Mouse (Mus musculus): ENCODE measurements around the gene Bco2. TPM values are rescaled to one million over a fixed set of nuclear protein-coding genes. Genes with fewer than 3 reads are reported as not detected.
A peak's percentile ranks its signal among the peaks of the same experiment; 100 is the strongest.

Bco2 gene
- polyA plus RNA-seq, 1 experiment from 2014 or later: 0.15 TPM

DNA sequence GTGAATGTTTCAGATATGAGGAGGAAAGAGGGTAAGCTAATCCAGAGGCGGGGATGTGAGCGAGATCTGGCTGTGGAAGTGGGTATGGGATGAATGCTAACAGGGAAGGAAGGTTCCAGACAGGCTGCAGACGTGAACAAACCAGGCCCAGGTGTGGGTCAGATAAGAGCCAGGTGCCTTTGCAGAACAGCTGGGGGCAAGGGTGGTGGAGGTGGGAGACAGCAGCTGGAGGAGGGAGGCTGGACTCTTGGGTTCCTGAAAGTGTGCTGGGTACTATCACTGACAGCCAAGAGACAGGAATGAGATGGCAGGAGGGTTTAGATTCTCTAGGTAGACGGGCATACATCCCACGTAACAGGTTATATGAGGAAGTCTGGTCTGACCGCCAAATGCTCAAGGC is 57.9 kb downstream of the Bco2 start:
- peaks cover 12% of the 10 kb centered on the region for H3K4me1 ChIP-seq (ENCODE audit: control insufficient read depth, insufficient read depth, low read length)
- H3K27ac ChIP-seq (replicated peaks; ENCODE audit: low read depth, low read length): no peak overlapping the region
- no peak overlapping the region for H3K4me2 ChIP-seq (ENCODE audit: low read depth, low read length)
- H3K36me3 ChIP-seq (ENCODE audit: control insufficient read depth, insufficient read depth, low read length): no peaks in the 10 kb centered on the region
- no peak overlapping the region for H3K9ac ChIP-seq (ENCODE audit: low read depth, low read length)
- no peak for ATAC-seq (ENCODE audit: low read depth)
- DNase-seq (ENCODE audit: low spot score): no peak
- WGBS: 55% methylated on average over 6 of the region's 6 CpGs
- no peaks in the 10 kb centered on the region for H3K27me3 ChIP-seq (replicated peaks; ENCODE audit: control insufficient read depth, insufficient read depth, low read length)
- H3K4me3 ChIP-seq (ENCODE audit: low read depth, low read length): no peak overlapping the region
- no peaks in the 10 kb centered on the region for H3K9me3 ChIP-seq (ENCODE audit: control insufficient read depth, low read length)

DNA sequence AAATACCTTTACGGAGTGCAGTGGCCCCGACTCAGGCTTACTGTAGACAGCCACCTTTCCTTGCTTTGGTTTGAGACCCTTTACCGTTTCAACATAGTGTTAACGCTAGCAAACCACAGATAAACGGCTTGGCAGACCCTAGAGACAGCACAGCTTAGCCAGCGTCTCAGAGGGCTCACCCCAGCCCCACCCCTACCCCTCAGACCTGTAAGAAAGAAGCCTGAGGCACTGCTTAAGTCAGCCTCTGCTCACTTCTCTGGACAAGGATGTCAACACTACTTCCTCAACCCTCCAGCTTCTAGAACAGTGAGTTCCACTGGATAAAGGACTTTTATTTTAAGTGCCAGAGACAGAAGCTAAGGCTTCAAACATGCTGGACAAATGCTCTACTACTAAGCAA is 58.4 kb downstream of the Bco2 start:
- no peak overlapping the region for H3K4me2 ChIP-seq (ENCODE audit: low read depth, low read length)
- WGBS: 14% methylated on average over 6 of the region's 6 CpGs
- DNase-seq (ENCODE audit: low spot score) (no peak), ATAC-seq (ENCODE audit: low read depth) (no peak)
- H3K27me3 ChIP-seq (replicated peaks; ENCODE audit: control insufficient read depth, insufficient read depth, low read length): no peaks in the 10 kb centered on the region
- peaks cover 12% of the 10 kb centered on the region for H3K4me1 ChIP-seq (ENCODE audit: control insufficient read depth, insufficient read depth, low read length)
- no peak overlapping the region for H3K27ac ChIP-seq (replicated peaks; ENCODE audit: low read depth, low read length)
- no peak overlapping the region for H3K4me3 ChIP-seq (ENCODE audit: low read depth, low read length)
- H3K36me3 ChIP-seq (ENCODE audit: control insufficient read depth, insufficient read depth, low read length): no peaks in the 10 kb centered on the region
- no peaks in the 10 kb centered on the region for H3K9me3 ChIP-seq (ENCODE audit: control insufficient read depth, low read length)
- H3K9ac ChIP-seq (ENCODE audit: low read depth, low read length): no peak overlapping the region

DNA sequence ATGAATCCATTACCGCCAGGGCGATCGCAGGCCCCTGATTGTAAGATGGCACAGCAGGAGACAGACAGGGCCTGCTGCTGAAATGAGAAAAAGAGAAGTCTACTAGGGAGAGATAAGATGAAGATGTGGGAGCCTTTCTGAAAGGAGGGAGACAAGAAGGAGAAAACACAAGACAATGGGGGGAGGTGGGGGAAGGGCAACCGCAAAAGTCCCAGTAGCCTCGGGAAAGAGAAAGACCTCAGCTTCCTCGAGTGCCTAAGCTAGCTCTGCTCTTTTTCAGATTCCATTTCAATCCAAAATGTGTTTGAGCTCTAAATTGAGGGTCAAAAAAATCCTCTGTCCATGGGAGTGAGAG is 58.9 kb downstream of the Bco2 start:
- Histone ChIP-seq H3K9me3 (ENCODE audit: control insufficient read depth, low read length) (no peaks in the 10 kb centered on the region), H3K27me3 (replicated peaks; ENCODE audit: control insufficient read depth, insufficient read depth, low read length) (no peaks in the 10 kb centered on the region), H3K4me3 (ENCODE audit: low read depth, low read length) (no peak overlapping the region), H3K27ac (replicated peaks; ENCODE audit: low read depth, low read length) (no peak overlapping the region), H3K4me1 (ENCODE audit: control insufficient read depth, insufficient read depth, low read length) (peaks cover 12% of the 10 kb centered on the region), H3K4me2 (ENCODE audit: low read depth, low read length) (no peak overlapping the region), H3K36me3 (ENCODE audit: control insufficient read depth, insufficient read depth, low read length) (no peaks in the 10 kb centered on the region), H3K9ac (ENCODE audit: low read depth, low read length) (no peak overlapping the region)
- 34% methylated on average over 6 of the region's 6 CpGs for WGBS
- ATAC-seq (ENCODE audit: low read depth) (peak; percentile 22; the same call in 1 of the 2 replicates), DNase-seq (ENCODE audit: low spot score) (no peak)

DNA sequence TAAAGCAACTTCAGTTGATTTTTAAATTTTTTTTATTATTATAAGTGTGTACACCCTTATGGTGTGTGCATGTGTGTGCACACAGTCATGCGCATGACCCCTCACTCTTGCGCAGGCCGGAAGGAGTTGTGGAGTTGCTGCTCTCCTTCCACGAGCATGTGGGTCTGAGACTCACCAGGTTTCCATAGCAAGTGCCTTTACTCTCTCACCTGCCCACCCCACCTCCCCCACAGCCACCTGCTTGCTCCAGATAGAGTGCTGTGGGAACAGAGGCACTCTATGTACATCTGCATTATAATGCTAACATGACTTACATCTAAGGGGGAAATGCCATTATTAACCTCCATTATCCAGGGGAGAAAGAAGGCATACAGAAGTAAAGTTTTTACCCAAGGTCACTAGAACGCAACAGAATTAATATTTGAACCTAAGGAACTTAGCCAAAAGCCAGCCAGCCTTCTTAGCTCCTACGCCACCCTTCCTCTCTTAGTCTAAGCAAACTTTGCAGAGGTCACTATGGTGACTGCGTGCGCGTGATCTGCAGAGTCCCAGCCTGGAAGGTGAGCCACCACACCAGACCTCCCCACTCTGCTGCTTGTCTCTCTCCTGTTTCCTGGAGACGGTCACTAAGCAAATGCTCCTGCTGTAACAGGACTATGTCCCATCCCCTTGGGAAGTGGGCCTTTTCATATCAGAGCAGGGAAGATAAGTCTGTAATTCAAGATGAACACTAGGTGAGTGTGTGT is 59.4 kb downstream of the Bco2 start:
- Histone ChIP-seq H3K36me3 (ENCODE audit: control insufficient read depth, insufficient read depth, low read length) (no peaks in the 10 kb centered on the region), H3K4me1 (ENCODE audit: control insufficient read depth, insufficient read depth, low read length) (peaks cover 12% of the 10 kb centered on the region), H3K27ac (replicated peaks; ENCODE audit: low read depth, low read length) (no peak overlapping the region), H3K4me3 (ENCODE audit: low read depth, low read length) (no peak overlapping the region), H3K9ac (ENCODE audit: low read depth, low read length) (no peak overlapping the region), H3K4me2 (ENCODE audit: low read depth, low read length) (no peak overlapping the region), H3K27me3 (replicated peaks; ENCODE audit: control insufficient read depth, insufficient read depth, low read length) (no peaks in the 10 kb centered on the region), H3K9me3 (ENCODE audit: control insufficient read depth, low read length) (no peaks in the 10 kb centered on the region)
- no peak for ATAC-seq (ENCODE audit: low read depth)
- no peak for DNase-seq (ENCODE audit: low spot score)
- 62% methylated on average over 10 of the region's 10 CpGs for WGBS

DNA sequence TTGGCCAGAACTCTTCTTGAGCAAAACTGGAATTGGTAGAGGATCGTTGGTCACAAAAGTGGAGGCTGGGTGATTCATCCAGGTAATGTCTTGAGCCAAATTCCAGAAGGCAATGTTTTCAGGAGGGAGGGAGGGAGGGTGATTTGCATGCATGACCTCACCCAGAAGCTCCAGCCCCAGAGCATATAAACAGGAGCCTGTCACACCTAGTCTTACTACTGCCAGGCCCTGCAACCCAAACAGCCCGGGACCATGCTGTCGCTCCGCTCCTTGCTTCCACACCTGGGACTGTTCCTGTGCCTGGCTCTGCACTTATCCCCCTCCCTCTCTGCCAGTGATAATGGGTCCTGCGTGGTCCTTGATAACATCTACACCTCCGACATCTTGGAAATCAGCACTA is 60.7 kb downstream of the Bco2 start, which contains the start of gene Plet1:
TSS of gene Plet1 (plus strand) at position 215 of the 400 bp plus-strand sequence.
- no peak within 1 kb of the TSS for H3K4me3 ChIP-seq (ENCODE audit: low read depth, low read length)
- H3K36me3 ChIP-seq (ENCODE audit: control insufficient read depth, insufficient read depth, low read length): no peaks in the 10 kb centered on the region
- peaks cover 12% of the 10 kb centered on the region for H3K4me1 ChIP-seq (ENCODE audit: control insufficient read depth, insufficient read depth, low read length)
- H3K9me3 ChIP-seq (ENCODE audit: control insufficient read depth, low read length): no peaks in the 10 kb centered on the region
- H3K27me3 ChIP-seq (replicated peaks; ENCODE audit: control insufficient read depth, insufficient read depth, low read length): no peaks in the 10 kb centered on the region
- H3K4me2 ChIP-seq (ENCODE audit: low read depth, low read length): no peak within 1 kb of the TSS
- ATAC-seq (ENCODE audit: low read depth) (no peak), DNase-seq (ENCODE audit: low spot score) (no peak)
- no peak within 1 kb of the TSS for H3K9ac ChIP-seq (ENCODE audit: low read depth, low read length)
- 80% methylated on average over 6 of the region's 6 CpGs for WGBS
- H3K27ac ChIP-seq (replicated peaks; ENCODE audit: low read depth, low read length): no peak within 1 kb of the TSS

DNA sequence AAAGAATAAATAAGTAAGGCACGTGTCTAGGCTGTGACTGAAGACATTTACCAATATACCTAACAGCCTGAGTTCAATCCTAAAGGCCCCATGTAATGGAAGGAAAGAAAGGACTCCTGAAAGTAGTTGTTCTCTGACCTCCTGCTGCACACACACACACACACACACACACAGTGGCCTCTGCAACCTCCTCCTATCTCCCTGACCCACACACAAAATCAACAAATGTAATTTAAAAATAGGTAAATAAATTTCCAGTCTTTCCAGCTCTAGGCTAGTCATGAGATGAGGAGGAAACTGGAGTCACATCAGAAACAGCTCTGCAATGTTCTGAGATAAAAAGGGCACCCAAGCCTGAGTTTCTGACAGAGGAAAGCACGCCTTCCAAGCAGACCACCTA is 61.2 kb downstream of the Bco2 start:
- ATAC-seq (ENCODE audit: low read depth): no peak
- no peak overlapping the region for H3K9ac ChIP-seq (ENCODE audit: low read depth, low read length)
- peaks cover 12% of the 10 kb centered on the region for H3K4me1 ChIP-seq (ENCODE audit: control insufficient read depth, insufficient read depth, low read length)
- H3K4me3 ChIP-seq (ENCODE audit: low read depth, low read length): no peak overlapping the region
- H3K36me3 ChIP-seq (ENCODE audit: control insufficient read depth, insufficient read depth, low read length): no peaks in the 10 kb centered on the region
- 72% methylated on average over 2 of the region's 2 CpGs for WGBS
- no peaks in the 10 kb centered on the region for H3K27me3 ChIP-seq (replicated peaks; ENCODE audit: control insufficient read depth, insufficient read depth, low read length)
- H3K4me2 ChIP-seq (ENCODE audit: low read depth, low read length): no peak overlapping the region
- H3K9me3 ChIP-seq (ENCODE audit: control insufficient read depth, low read length): no peaks in the 10 kb centered on the region
- DNase-seq (ENCODE audit: low spot score): no peak
- H3K27ac ChIP-seq (replicated peaks; ENCODE audit: low read depth, low read length): no peak overlapping the region

DNA sequence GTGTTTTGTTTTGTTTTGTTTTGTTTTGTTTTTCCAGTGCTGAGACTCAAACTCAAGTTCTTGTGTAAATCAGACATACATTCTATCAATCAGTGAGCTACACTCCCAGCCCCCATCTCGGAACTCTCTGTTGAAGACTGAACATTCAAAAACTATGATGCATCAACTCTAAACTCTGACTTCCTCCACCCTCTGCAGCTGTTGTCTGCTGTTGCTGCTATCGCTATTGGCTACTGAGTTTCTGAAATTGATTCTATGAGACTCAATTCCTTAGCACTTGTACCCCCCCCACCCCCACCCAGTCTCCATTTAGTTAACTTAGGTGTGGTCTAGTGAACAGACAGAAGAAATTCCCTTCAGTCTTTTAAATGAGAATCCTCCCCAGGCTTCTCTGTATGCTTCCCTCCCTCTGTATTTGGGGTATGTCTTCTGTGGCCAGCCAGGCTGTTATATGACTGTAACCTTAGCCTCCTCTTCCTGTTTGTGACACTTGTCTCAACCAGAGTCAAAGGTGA is 63.4 kb downstream of the Bco2 start:
- no peak overlapping the region for H3K27ac ChIP-seq (replicated peaks; ENCODE audit: low read depth, low read length)
- WGBS: 71% methylated on average over 2 of the region's 2 CpGs
- H3K9me3 ChIP-seq (ENCODE audit: control insufficient read depth, low read length): no peaks in the 10 kb centered on the region
- H3K4me2 ChIP-seq (ENCODE audit: low read depth, low read length): no peak overlapping the region
- H3K4me1 ChIP-seq (ENCODE audit: control insufficient read depth, insufficient read depth, low read length): peaks cover 8% of the 10 kb centered on the region
- DNase-seq (ENCODE audit: low spot score): no peak
- no peak overlapping the region for H3K4me3 ChIP-seq (ENCODE audit: low read depth, low read length)
- ATAC-seq (ENCODE audit: low read depth): no peak
- H3K27me3 ChIP-seq (replicated peaks; ENCODE audit: control insufficient read depth, insufficient read depth, low read length): no peaks in the 10 kb centered on the region
- H3K9ac ChIP-seq (ENCODE audit: low read depth, low read length): no peak overlapping the region
- no peaks in the 10 kb centered on the region for H3K36me3 ChIP-seq (ENCODE audit: control insufficient read depth, insufficient read depth, low read length)

DNA sequence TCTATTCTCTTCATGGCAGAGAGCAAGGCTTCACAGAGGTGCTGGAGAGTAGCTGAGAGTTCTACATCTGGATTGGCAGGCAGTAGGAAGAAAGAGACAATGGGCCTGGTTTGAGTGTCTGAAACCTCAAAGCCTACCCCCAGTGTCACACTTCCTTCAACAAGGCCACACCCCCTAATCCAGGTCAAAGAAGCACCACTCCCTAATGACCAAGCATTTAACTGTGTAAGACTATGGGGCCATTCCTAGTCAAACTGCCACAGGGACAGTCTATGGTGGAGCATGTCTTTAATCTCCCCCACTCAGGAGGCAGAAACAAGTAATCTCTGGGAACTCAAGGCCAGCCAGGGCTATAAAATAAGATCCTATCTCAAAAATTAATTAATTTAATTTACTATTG is 64.1 kb downstream of the Bco2 start:
- H3K27me3 ChIP-seq (replicated peaks; ENCODE audit: control insufficient read depth, insufficient read depth, low read length): no peaks in the 10 kb centered on the region
- no peak overlapping the region for H3K27ac ChIP-seq (replicated peaks; ENCODE audit: low read depth, low read length)
- H3K4me1 ChIP-seq (ENCODE audit: control insufficient read depth, insufficient read depth, low read length): 0 out of 2 replicates have a peak, but pooled peaks cover under 1% of the 10 kb centered on the region
- ATAC-seq (ENCODE audit: low read depth) (no peak), DNase-seq (ENCODE audit: low spot score) (no peak)
- no peak overlapping the region for H3K4me3 ChIP-seq (ENCODE audit: low read depth, low read length)
- no peak overlapping the region for H3K4me2 ChIP-seq (ENCODE audit: low read depth, low read length)
- H3K36me3 ChIP-seq (ENCODE audit: control insufficient read depth, insufficient read depth, low read length): no peaks in the 10 kb centered on the region
- no peaks in the 10 kb centered on the region for H3K9me3 ChIP-seq (ENCODE audit: control insufficient read depth, low read length)
- no peak overlapping the region for H3K9ac ChIP-seq (ENCODE audit: low read depth, low read length)

DNA sequence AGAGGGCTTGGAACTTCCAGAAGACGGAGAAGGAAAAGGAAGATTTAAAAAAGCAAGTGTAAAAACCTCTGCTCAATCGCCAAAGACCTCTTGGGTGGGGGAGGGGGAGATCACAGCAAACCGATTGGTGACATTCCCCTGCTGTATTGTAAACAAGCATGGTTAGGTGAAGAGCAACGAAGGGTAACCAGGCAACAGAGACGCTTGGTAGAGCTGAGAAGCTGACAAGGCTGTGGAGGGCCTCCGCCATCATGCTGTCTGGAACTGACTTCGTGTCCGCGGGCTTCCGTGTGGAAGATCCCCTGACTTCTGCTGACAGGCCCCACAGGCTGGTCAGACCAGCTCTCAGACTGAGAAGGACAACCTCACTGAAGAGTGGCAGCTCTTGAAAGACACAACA is 69.5 kb downstream of the Bco2 start:
- Histone ChIP-seq H3K27me3 (replicated peaks; ENCODE audit: control insufficient read depth, insufficient read depth, low read length) (no peaks in the 10 kb centered on the region), H3K9ac (ENCODE audit: low read depth, low read length) (no peak overlapping the region)

More for the DNA sequence above, 69.5 kb downstream of the Bco2 start:
- H3K36me3 ChIP-seq (ENCODE audit: control insufficient read depth, insufficient read depth, low read length): no peaks in the 10 kb centered on the region
- peaks cover 5% of the 10 kb centered on the region; the same call in 1 of the 2 replicates for H3K4me1 ChIP-seq (ENCODE audit: control insufficient read depth, insufficient read depth, low read length)
- H3K27ac ChIP-seq (replicated peaks; ENCODE audit: low read depth, low read length): no peak overlapping the region
- no peak overlapping the region for H3K4me3 ChIP-seq (ENCODE audit: low read depth, low read length)
- DNase-seq (ENCODE audit: low spot score) (peak; percentile 28), ATAC-seq (ENCODE audit: low read depth) (0 out of 2 replicates have a peak, but pooled peaks have one; percentile 53)
- no peaks in the 10 kb centered on the region for H3K9me3 ChIP-seq (ENCODE audit: control insufficient read depth, low read length)
- whole genome bisulfite sequencing: 11% methylated on average over 10 of the region's 10 CpGs
- peak overlapping the region; percentile 34 for H3K4me2 ChIP-seq (ENCODE audit: low read depth, low read length)
